Mouse (Mus musculus): ENCODE measurements at regions not wholly inside any gene's neighbourhood (a gene's known extent, or its start where the extent isn't known, plus 50 kb on each side); places are given as distances from the start of the nearest gene placed in this dataset.

DNA sequence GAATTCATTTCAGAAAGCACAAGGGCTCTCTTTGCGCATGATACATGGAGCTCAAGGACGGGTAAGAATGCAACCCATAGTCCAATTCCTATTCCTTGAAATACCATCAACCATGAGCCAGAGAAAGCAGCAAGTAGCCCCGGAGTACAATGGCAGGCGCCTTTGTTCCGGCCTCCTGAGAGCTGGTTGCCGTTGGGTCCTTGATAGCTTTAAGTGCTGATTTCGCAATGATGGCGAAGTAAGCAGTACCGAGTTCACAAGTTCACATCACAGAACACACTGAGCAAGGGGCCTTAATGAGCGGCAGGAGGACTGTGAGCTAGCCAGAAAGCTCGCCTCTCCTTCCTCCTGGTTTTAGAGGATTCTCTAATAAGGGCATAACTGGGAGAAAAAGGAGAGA lies 227.3 kb downstream of the Cdca7 start:
- Histone ChIP-seq H3K4me3 (no peak overlapping the region), H3K4me1 (replicated peaks) (peaks cover 10% of the 10 kb centered on the region; the same call in 1 of the 2 replicates), H3K9me3 (no peaks in the 10 kb centered on the region), H3K27me3 (peaks cover 8% of the 10 kb centered on the region; the same call in 1 of the 2 replicates), H3K27ac (replicated peaks) (no peak overlapping the region), H3K4me2 (no peak overlapping the region), H3K9ac (no peak overlapping the region), H3K36me3 (no peaks in the 10 kb centered on the region)
- no peak for ATAC-seq (ENCODE audit: low FRiP score, low read depth)
- 81% methylated on average over 11 of the region's 11 CpGs for WGBS

GRCm38 (mm10) chr2:72707676-72708659 lies 232.0 kb downstream of the Cdca7 start:
- Histone ChIP-seq H3K36me3 (no peaks in the 10 kb centered on the region), H3K9ac (no peak overlapping the region), H3K4me2 (0 out of 2 replicates have a peak overlapping the region, but pooled peaks have one; percentile 13), H3K27me3 (peaks cover 14% of the 10 kb centered on the region), H3K4me1 (replicated peaks) (peaks cover 8% of the 10 kb centered on the region; the same call in 1 of the 2 replicates), H3K27ac (replicated peaks) (no peak overlapping the region), H3K9me3 (no peaks in the 10 kb centered on the region), H3K4me3 (no peak overlapping the region)
- 32% methylated on average over 13 of the region's 13 CpGs for WGBS
- ATAC-seq (ENCODE audit: low FRiP score, low read depth) = no peak

DNA sequence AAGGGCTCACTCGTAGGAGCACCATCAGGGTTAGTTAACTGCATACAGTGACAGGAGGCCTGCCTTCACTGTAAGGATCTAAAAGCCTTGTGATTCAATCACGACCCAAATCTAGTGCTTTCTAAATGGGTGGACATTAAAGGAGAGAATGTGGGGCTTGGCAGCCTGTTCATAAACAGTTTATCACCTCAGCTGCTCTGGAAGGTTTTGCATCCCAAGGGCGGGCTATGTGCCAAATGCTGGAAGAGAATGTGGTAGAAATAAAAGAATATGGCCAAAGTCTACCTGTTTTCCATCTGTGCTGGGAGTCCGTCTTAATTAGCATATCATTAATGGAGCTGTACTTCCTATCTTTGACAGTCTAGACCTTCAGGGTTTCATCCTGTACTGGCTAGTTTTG lies 241.0 kb downstream of the Cdca7 start:
- H3K9me3 ChIP-seq = no peaks in the 10 kb centered on the region
- no peaks in the 10 kb centered on the region for H3K4me1 ChIP-seq (replicated peaks)
- H3K9ac ChIP-seq = no peak overlapping the region
- 76% methylated on average over 4 of the region's 4 CpGs for WGBS
- no peak overlapping the region for H3K27ac ChIP-seq (replicated peaks)
- H3K27me3 ChIP-seq = no peaks in the 10 kb centered on the region
- ATAC-seq (ENCODE audit: low FRiP score, low read depth) = no peak
- no peak overlapping the region for H3K4me2 ChIP-seq
- H3K36me3 ChIP-seq = no peaks in the 10 kb centered on the region
- no peak overlapping the region for H3K4me3 ChIP-seq

DNA sequence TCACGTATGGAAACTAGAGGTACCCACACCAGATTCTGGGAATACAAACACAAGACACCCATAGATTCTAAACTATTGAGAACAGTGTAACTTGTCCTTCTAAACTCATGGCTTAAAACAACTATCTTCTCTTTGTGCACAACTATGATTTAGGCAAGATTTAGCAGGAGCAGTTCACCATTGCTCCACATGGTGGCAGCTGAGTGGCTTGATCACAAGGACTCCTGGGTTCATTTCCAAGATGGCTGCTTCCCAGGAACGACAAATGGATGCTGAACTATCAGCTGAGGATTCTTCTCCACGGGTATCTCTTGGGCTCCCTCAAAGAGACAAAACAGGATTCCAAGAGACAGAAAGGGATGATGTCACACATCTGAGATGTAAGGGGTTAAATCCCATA lies 251.5 kb downstream of the Sp3 start:
- no peak overlapping the region for H3K9ac ChIP-seq
- WGBS = 57% methylated on average over 3 of the region's 3 CpGs
- H3K4me2 ChIP-seq = no peak overlapping the region
- H3K27me3 ChIP-seq = no peaks in the 10 kb centered on the region
- H3K9me3 ChIP-seq = no peaks in the 10 kb centered on the region
- no peaks in the 10 kb centered on the region for H3K36me3 ChIP-seq
- no peaks in the 10 kb centered on the region for H3K4me1 ChIP-seq (replicated peaks)
- no peak for ATAC-seq (ENCODE audit: low FRiP score, low read depth)
- H3K27ac ChIP-seq (replicated peaks) = no peak overlapping the region
- H3K4me3 ChIP-seq = no peak overlapping the region

- no peak overlapping the region for H3K27ac ChIP-seq (replicated peaks)
- no peaks in the 10 kb centered on the region for H3K9me3 ChIP-seq
- H3K4me2 ChIP-seq = no peak overlapping the region
- H3K9ac ChIP-seq = no peak overlapping the region
- no peaks in the 10 kb centered on the region for H3K27me3 ChIP-seq
- ATAC-seq (ENCODE audit: low FRiP score, low read depth) = no peak
- no peaks in the 10 kb centered on the region for H3K36me3 ChIP-seq
- H3K4me3 ChIP-seq = no peak overlapping the region
- no peaks in the 10 kb centered on the region for H3K4me1 ChIP-seq (replicated peaks)
- WGBS = 63% methylated on average over 3 of the region's 3 CpGs
Measured at GRCm38 (mm10) chr2:72733371-72733770, 246.9 kb downstream of the Sp3 start.

DNA sequence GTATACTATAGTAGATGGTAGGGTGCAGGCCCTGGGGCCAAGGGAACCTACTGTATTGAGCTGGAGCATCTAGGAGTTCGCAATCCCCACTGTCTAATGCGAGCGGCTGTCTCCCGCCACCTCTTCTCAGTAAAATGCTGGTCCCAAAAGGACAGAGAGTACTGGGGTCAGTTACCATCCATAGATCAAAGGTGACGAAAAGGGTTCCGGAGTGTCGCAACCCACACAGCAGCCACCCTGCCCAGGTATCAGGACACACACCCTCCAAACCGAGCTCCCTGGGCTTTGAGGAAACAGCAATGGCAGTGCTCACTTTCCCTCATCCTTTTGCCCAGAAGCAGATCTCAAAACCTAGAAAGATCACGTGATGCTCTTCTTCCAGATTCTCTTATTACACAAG lies 245.2 kb downstream of the Sp3 start:
- no peak overlapping the region for H3K27ac ChIP-seq (replicated peaks)
- ATAC-seq (ENCODE audit: low FRiP score, low read depth) = no peak
- no peaks in the 10 kb centered on the region for H3K9me3 ChIP-seq
- H3K4me3 ChIP-seq = no peak overlapping the region
- H3K4me2 ChIP-seq = no peak overlapping the region
- H3K27me3 ChIP-seq = no peaks in the 10 kb centered on the region
- H3K9ac ChIP-seq = no peak overlapping the region
- WGBS = 94% methylated on average over 9 of the region's 9 CpGs
- no peaks in the 10 kb centered on the region for H3K4me1 ChIP-seq (replicated peaks)
- no peaks in the 10 kb centered on the region for H3K36me3 ChIP-seq

GRCm38 (mm10) chr2:72736685-72737084 lies 243.6 kb downstream of the Sp3 start:
- WGBS = 64% methylated on average over 3 of the region's 3 CpGs
- no peaks in the 10 kb centered on the region for H3K36me3 ChIP-seq
- peaks cover 10% of the 10 kb centered on the region; the same call in 1 of the 2 replicates for H3K4me1 ChIP-seq (replicated peaks)
- ATAC-seq (ENCODE audit: low FRiP score, low read depth) = no peak
- H3K27me3 ChIP-seq = no peaks in the 10 kb centered on the region
- no peaks in the 10 kb centered on the region for H3K9me3 ChIP-seq
- H3K9ac ChIP-seq = no peak overlapping the region
- H3K4me2 ChIP-seq = no peak overlapping the region
- no peak overlapping the region for H3K4me3 ChIP-seq
- no peak overlapping the region for H3K27ac ChIP-seq (replicated peaks)

GRCm38 (mm10) chr2:72740391-72741361 lies 239.6 kb downstream of the Sp3 start:
- Histone ChIP-seq H3K4me1 (replicated peaks) (peaks cover 10% of the 10 kb centered on the region; the same call in 1 of the 2 replicates), H3K27me3 (no peaks in the 10 kb centered on the region), H3K4me3 (no peak overlapping the region), H3K27ac (replicated peaks) (no peak overlapping the region), H3K36me3 (no peaks in the 10 kb centered on the region), H3K9me3 (no peaks in the 10 kb centered on the region), H3K9ac (no peak overlapping the region), H3K4me2 (peak overlapping the region; percentile 39)
- peak; percentile 83 for ATAC-seq (ENCODE audit: low FRiP score, low read depth)
- 50% methylated on average over 22 of the region's 22 CpGs for WGBS

- Histone ChIP-seq H3K9ac (no peak overlapping the region), H3K4me2 (no peak overlapping the region), H3K9me3 (no peaks in the 10 kb centered on the region), H3K27ac (replicated peaks) (no peak overlapping the region), H3K27me3 (no peaks in the 10 kb centered on the region), H3K36me3 (no peaks in the 10 kb centered on the region), H3K4me3 (no peak overlapping the region), H3K4me1 (replicated peaks) (peaks cover 18% of the 10 kb centered on the region; the same call in 1 of the 2 replicates)
- 89% methylated on average over 5 of the region's 5 CpGs for WGBS
- ATAC-seq (ENCODE audit: low FRiP score, low read depth) = no peak
Measured at GRCm38 (mm10) chr2:72741746-72742145, 238.5 kb downstream of the Sp3 start.

DNA sequence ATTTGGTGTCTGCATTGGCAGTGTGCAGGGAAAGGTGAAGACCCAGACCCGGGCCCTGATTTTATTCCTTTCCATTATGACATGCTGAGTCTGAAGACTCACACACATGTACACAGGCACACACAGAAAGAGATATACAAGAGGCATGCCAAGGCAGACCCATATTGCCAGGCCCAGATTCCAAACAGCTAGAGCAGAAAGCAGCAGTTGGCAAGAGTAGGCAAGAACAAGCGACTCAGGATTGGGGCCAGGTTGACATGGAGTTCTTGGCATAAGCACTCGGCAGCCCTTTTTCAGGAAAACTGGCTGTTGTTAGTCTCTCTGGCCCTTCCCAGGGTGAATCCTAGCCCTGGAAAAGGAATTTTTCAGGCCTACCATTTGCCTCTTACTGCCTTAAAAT lies 236.6 kb downstream of the Sp3 start:
- Histone ChIP-seq H3K9me3 (no peaks in the 10 kb centered on the region), H3K27me3 (no peaks in the 10 kb centered on the region), H3K4me3 (no peak overlapping the region), H3K27ac (replicated peaks) (no peak overlapping the region), H3K4me2 (no peak overlapping the region), H3K9ac (no peak overlapping the region), H3K36me3 (no peaks in the 10 kb centered on the region), H3K4me1 (replicated peaks) (peaks cover 18% of the 10 kb centered on the region; the same call in 1 of the 2 replicates)
- 65% methylated on average over 3 of the region's 3 CpGs for WGBS
- ATAC-seq (ENCODE audit: low FRiP score, low read depth) = no peak

- H3K27ac ChIP-seq (replicated peaks) = no peak overlapping the region
- H3K9ac ChIP-seq = no peak overlapping the region
- no peaks in the 10 kb centered on the region for H3K9me3 ChIP-seq
- H3K4me3 ChIP-seq = no peak overlapping the region
- no peaks in the 10 kb centered on the region for H3K36me3 ChIP-seq
- WGBS = 79% methylated on average over 4 of the region's 4 CpGs
- ATAC-seq (ENCODE audit: low FRiP score, low read depth) = no peak
- no peaks in the 10 kb centered on the region for H3K27me3 ChIP-seq
- no peak overlapping the region for H3K4me2 ChIP-seq
- peaks cover 18% of the 10 kb centered on the region; the same call in 1 of the 2 replicates for H3K4me1 ChIP-seq (replicated peaks)
Measured at GRCm38 (mm10) chr2:72744901-72745300, 235.3 kb downstream of the Sp3 start.
